Mouse (Mus musculus) lung, adult 2 months (tissue): ENCODE measurements around the gene Entpd2. TPM values are rescaled to one million over a fixed set of nuclear protein-coding genes. Genes with fewer than 3 reads are reported as not detected.

Source experiments
- DNase-seq: peaks from one replicate; pipeline ENCODE4 v3.0.0; 2022
- H3K4me1 ChIP-seq: fragments of 200-500 bp; 2 replicates; pipeline ENCODE4 v1.6.1; 2011; ENCODE audit warnings: low read length; ENCODE audit not compliant: control insufficient read depth, insufficient read depth
- H3K4me3 ChIP-seq: fragments of 200-500 bp; replicated peaks from 2 replicates; pipeline ENCODE3; 2011; ENCODE audit warnings: low read depth, mild to moderate bottlenecking, control low read depth, low read length; ENCODE audit errors: extremely low read depth
- CTCF ChIP-seq: fragments of 200-500 bp; IDR thresholded peaks from 2 replicates; pipeline ENCODE4 v1.5.1; 2011; ENCODE audit warnings: mild to moderate bottlenecking, low read length, control low read depth; ENCODE audit not compliant: insufficient read depth
- POLR2A ChIP-seq: fragments of 200-500 bp; IDR thresholded peaks from 2 replicates; pipeline ENCODE4 v1.6.1; 2011; ENCODE audit warnings: low read depth, mild to moderate bottlenecking, control low read depth, low read length, borderline replicate concordance; ENCODE audit errors: extremely low read depth
- WGBS: fragments of 180-500 bp; shearing (Covaris S2); methylation state at CpG from one replicate; pipeline ENCODE4 v1.1.7; 2018; 5-methylcytosine and 5-hydroxymethylcytosine counted together
- polyA plus RNA-seq: library from polyadenylated mRNA; depleted of rRNA; stranded (reverse); fragments of >200 nt; gene quantifications from 2 replicates; pipeline ENCODE4 v1.2.3, GENCODE M21; 2012

Gene Entpd2
- polyA plus RNA-seq, 1 experiment, result 18.4 TPM

DNA sequence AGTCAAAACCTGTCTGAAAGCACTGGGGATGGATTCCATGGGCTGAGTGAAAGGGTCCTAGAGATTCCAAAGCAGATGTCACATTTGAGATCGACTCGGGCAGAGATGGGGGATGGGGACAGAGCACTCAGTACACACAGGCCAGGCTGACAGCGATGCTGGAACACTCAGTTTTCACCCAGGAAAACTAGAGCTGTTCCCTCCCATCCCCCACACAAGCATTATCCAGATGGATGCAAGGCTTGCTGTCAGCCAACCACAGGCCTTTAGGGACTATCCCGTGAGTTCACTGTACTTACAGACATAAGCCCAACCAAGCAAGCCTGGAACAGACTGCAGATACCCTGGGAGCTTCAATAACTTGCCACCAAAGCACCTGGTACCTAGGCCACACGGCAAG lies 4.4 kb upstream of the Entpd2 start:
- TF ChIP-seq CTCF (no peak), POLR2A (no peak)
- 68% methylated on average over 5 of the region's 5 CpGs for WGBS
- DNase-seq, result no peak
- Histone ChIP-seq H3K4me1 (peaks cover 2% of the 10 kb centered on the region; the same call in 1 of the 2 replicates), H3K4me3 (no peak overlapping the region)

DNA sequence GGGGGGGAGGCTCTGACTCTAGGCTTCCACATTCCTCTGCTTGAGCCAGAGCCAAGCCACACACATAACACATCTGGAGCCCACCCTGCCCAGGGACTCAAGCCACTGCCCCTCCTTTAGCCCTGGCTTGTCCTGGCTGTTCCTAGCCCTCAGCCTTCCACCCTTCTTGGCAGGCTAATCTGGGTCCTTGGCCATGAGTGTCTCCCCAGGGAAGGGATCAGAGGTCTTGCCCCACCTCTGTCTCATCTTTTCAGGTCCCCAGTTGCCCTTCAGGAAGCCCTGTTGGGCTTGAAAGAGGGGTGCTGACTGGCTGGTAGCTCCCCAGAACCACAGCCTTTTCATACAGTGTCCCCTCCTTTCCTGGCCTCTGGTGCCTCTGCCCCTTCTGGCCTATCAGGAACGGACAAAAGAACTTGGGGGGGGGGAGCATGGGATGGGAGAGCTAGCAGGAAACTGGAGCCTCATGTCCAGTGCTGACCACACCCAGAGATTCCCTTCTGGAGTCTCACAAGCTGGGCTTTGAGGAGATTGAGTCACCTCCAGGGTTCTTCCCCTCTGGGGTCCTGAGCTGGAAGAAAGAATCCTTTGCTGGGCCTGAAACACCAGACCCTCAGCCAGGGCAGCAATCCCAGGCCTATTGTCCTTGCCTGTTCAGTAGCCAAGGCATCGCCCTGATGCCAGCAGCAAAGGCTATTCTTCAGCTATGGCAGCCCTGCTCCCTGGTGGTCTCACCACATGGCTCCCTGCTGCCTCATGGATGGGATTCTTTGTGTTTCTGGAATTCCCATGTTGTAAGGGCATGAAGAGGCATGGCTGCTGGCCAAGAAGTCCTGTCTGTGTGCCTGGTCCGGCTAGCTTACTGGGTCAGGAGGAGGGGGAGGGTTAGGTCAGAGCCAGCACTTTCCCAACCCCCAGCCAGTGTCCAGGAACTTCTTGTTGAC lies 1.1 kb upstream of the Entpd2 start:
- DNase-seq, result no peak
- 37% methylated on average over 3 of the region's 3 CpGs for WGBS
- Histone ChIP-seq H3K4me3 (no peak overlapping the region), H3K4me1 (peaks cover 3% of the 10 kb centered on the region; the same call in 1 of the 2 replicates)
- TF ChIP-seq POLR2A (no peak), CTCF (no peak)

DNA sequence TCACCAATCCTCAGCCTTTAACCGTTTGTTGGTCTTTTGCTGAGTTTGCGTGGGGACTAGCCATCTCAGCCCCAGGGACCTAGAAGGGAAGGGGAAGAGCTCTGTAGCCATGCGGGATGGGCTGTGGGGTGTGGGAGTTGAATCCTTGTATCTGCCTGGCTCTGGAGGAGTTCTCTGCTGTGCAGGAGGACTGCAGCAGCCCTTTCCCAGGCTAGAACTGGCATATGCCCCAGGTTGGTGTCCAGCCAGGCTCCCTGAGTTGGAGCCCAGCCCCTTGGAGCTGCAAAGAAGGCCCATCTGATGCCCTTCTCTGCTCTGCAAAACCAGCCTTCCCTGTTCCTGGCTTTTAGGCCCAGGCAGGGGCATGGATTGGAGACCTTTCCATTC lies 916 bp downstream of the Entpd2 start:
- Histone ChIP-seq H3K4me1 (peaks cover 6% of the 10 kb centered on the region), H3K4me3 (no peak overlapping the region)
- TF ChIP-seq POLR2A (no peak), CTCF (no peak)
- no peak for DNase-seq
- 55% methylated on average over 3 of the region's 3 CpGs for WGBS

DNA sequence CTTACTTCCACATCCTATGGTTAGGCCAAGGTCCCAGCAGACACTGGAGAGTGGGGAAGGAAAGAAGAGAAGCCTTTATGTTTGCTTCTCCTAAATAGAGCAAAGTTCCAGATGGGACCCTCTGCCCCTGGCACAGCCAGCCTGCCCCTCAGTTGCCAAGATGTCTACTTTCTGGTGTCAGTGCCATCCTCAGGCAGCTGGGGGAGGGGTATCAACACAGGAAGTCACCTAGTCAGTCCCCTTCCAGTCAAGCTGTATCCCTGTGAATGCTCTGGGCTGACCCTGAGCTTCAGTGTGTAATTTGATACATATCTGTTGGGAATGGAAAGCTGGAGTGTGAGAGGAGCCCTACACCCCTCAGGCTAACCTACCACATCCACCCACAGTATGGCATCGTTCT lies 1.3 kb downstream of the Entpd2 start:
- H3K4me1 ChIP-seq, result peaks cover 6% of the 10 kb centered on the region
- TF ChIP-seq POLR2A (no peak), CTCF (no peak)
- DNase-seq, result no peak
- no peak overlapping the region for H3K4me3 ChIP-seq
- WGBS, result 52% methylated on average over 1 of the region's 1 CpGs

DNA sequence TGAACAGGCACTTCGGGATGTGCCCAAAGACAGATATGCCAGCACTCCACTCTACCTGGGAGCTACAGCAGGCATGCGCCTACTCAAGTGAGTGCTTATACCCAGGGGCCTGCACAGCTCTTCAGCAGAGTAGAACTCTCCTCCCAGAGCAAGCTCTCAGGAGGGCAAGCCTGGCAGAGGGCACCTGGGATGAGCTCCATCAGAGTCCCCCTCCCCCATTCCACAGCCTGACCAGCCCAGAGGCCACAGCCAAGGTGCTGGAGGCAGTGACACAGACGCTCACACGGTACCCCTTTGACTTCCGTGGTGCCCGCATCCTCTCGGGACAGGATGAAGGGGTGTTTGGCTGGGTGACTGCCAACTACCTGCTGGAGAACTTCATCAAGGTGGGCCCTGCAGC lies 2.4 kb downstream of the Entpd2 start:
- no peak overlapping the region for H3K4me3 ChIP-seq
- peaks cover 6% of the 10 kb centered on the region for H3K4me1 ChIP-seq
- no peak for TF ChIP-seq POLR2A
- no peak for TF ChIP-seq CTCF
- no peak for DNase-seq
- WGBS, result 85% methylated on average over 7 of the region's 7 CpGs

DNA sequence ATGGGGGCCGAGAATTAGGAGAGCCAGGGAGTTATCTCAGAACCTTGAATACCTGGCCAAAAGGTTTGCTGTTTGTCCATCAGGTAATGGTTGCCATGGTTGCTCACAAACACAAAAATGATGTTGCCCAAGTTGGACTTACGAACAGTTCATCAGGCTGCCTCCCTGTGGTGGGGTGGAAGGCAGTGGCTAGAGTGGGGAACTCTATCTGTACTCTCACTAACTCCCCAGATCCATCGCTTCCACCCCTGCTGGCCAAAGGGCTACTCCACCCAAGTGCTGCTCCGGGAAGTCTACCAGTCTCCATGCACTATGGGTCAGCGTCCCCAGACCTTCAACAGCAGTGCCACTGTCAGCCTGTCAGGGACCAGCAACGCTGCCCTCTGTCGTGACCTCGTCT lies 3.4 kb downstream of the Entpd2 start, which contains the start of gene Npdc1:
Gene Npdc1 (plus strand): TSS at position 301 of the 400 bp plus-strand sequence.
- H3K4me3 ChIP-seq, result no peak within 1 kb of the TSS
- 66% methylated on average over 8 of the region's 8 CpGs for WGBS

DNA sequence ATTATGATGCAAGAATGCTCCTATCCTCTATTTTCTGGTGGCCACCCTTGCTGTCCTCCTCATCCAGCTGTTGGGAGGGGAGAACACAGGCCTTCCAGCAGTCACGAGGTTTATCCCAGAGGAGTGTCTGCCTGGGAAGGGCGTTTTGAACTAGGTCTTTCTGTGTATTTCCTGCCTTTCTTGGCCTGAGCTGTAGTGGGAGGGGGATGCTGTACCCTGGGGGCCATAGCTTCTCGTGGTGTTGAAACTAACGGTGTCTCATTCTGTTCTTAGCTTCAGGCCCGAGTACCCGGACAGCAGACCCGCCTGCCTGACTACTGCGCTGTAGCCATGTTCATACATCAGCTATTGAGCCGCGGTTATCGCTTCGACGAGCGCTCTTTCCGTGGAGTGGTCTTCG lies 4.6 kb downstream of the Entpd2 start:
- WGBS, result 16% methylated on average over 16 of the region's 16 CpGs
- Histone ChIP-seq H3K4me1 (peaks cover 8% of the 10 kb centered on the region), H3K4me3 (no peak overlapping the region)
- no peak for DNase-seq
- TF ChIP-seq CTCF, result no peak
- no peak for TF ChIP-seq POLR2A

More for the DNA sequence above, 3.4 kb downstream of the Entpd2 start, which contains the start of gene Npdc1:
- H3K4me1 ChIP-seq, result peaks cover 8% of the 10 kb centered on the region
- TF ChIP-seq POLR2A (no peak), CTCF (no peak)
- no peak for DNase-seq

DNA sequence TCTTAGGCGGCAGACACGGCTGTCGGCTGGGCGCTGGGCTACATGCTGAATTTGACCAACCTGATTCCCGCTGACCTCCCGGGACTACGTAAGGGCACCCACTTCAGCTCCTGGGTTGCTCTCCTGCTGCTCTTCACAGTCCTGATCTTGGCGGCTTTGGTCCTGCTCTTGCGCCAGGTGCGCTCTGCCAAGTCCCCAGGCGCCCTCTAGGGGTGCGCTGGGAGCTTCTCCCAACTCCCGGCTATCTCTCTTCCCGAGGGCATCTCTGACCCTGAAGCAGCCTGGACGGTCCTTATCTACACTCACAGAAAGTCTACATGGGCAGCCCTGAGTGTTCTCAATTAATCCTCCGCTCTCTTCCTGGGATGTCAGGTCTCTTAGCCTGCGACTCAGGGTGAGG lies 5.1 kb downstream of the Entpd2 start:
- no peak overlapping the region for H3K4me3 ChIP-seq
- TF ChIP-seq CTCF (peak; percentile 50), POLR2A (no peak)
- 4% methylated on average over 17 of the region's 17 CpGs for WGBS
- peak; percentile 59 for DNase-seq
- peaks cover 8% of the 10 kb centered on the region for H3K4me1 ChIP-seq

DNA sequence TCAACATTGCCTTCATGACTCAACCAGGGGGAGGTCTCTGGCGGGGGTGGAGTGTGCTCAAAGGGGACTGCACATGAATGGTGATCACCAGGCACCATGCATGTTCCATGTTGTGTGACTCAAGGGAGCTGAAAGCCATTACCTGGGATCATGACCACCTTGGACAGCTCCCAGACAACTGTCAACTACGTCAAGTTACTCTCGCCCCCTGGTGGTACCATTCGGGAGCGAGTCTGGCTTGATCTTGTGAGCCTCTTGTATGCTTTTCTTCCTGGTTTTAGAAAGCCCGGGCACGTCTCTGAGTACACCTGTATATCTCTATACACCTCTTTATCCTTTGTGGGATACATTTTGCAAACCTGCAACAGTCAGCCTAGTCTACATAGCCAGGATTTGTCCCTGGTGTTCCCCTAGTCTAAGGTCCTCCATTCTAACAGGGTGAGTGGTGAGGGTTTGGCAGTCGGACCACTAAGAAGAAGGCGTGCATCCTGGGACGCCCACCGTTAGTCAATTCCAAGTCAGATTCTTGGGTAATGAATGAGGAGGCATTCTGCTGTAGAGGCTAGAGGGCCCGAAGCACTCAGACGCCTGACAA lies 6.8 kb downstream of the Entpd2 start:
- TF ChIP-seq CTCF (peak; percentile 68), POLR2A (no peak)
- WGBS, result 2% methylated on average over 13 of the region's 13 CpGs
- H3K4me1 ChIP-seq, result peaks cover 4% of the 10 kb centered on the region; the same call in 1 of the 2 replicates
- peak; percentile 70 for DNase-seq
- peak overlapping the region; percentile 68 for H3K4me3 ChIP-seq

DNA sequence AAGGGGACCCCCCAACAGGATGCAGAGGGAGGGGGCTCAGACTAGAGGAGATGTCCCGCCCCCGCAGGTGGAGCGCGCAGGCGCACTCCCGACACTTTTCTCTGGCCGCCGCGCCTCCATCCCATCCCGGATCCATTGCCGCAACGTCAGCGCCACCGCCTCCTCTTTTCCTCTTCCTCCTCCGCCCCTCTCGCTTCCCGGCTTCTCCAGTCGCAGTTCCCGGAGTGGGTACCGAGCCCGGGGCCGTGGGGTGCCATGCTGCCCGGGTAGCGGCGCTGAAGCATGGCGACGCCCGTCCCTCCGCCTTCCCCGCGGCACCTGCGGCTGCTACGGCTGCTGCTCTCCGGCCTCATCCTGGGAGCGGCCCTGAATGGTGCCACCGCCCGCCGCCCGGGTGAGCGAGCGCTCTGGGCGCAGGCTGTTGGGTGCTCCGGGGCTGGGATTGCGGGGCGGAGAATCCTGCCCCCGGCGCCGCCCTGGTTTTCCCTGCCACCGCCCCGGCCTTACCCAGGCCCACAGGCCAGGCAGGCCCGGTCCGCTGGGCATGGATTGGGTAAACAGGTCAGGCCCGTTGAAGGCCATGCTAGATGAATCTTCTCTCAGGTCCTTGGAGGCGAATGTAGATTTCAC lies 7.4 kb downstream of the Entpd2 start:
- H3K4me3 ChIP-seq, result peak overlapping the region; percentile 68
- peak; percentile 74 for DNase-seq
- H3K4me1 ChIP-seq, result peaks cover 4% of the 10 kb centered on the region; the same call in 1 of the 2 replicates
- WGBS, result under 1% methylated on average over 53 of the region's 54 CpGs
- TF ChIP-seq CTCF (no peak), POLR2A (peak; percentile 59; the same call in 1 of the 2 replicates)
